Mouse (Mus musculus): ENCODE data around the gene Thrap3. TPM values are rescaled to one million over a fixed set of nuclear protein-coding genes. Genes with fewer than 3 reads are reported as not detected.
"Not testable (repeated sequence)": the region's sequence is repeated elsewhere in the genome, so short reads cannot be mapped to it uniquely, and the experiment has no call there.

Thrap3 gene
- total RNA-seq, 1 experiment from 2014 or later: 431 TPM

DNA sequence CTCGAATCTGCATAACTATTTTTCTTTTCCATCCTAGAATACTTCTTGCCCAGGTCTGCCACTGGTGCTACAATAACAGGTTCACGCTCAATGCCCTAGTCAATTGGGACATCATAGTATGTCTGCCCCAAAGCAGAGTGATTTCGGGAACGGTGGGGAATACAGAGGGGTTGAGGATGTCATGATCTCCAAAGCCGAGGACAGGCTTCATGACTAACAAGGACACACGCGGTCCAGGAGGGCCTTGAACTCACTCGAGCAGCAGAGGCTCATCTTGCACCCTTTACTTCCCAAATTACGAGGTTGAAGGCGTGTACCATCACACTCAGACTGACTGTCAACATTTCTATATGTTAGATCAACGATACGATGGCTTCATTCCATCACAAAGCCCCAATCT lies 24.1 kb upstream of the Thrap3 start:
- no peak; the same call in 1 of the 2 replicates for ATAC-seq (replicated peaks; ENCODE audit: insufficient number of reproducible peaks, low FRiP score, low TSS enrichment, poor library complexity, severe bottlenecking)

DNA sequence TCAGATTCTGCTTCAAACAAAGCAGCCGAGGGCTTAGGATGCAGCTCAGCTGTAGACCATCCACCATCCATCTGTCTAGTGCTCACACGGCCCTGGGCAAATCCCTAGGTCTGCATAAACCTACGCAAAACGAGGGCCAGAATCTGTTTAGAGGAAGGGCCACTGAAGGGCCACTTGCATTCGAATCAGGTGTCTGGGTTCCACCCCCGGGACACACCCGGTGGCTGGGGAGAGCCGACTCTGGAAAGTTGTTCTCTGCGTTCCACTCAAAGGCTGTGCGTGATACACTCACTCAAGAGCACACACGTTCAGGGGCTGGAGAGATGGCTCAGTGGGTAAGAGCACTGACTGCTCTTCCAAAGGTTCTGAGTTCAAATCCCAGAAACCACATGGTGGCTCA lies 20.1 kb upstream of the Thrap3 start:
- no peak for ATAC-seq (replicated peaks; ENCODE audit: insufficient number of reproducible peaks, low FRiP score, low TSS enrichment, poor library complexity, severe bottlenecking)

DNA sequence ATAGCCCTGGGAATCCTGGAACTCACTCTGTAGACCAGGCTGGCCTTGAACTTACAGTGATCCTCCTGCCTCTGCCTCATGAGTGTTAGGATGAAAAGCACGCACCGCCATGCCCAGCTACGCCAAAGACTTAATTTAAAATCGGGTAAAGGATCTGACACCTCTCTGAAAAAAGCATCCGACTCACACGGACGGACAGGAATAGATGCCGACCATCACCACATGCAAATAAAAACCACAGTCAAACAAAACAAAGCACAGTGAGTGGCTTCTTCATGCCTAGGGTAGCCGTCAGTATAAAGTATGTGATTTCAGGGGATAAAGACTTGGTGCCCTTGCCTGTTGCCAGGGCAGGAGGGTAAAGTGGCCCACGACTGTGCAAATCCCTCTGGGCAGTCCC lies 17.5 kb upstream of the Thrap3 start:
- ATAC-seq (replicated peaks; ENCODE audit: insufficient number of reproducible peaks, low FRiP score, low TSS enrichment, poor library complexity, severe bottlenecking): no peak

DNA sequence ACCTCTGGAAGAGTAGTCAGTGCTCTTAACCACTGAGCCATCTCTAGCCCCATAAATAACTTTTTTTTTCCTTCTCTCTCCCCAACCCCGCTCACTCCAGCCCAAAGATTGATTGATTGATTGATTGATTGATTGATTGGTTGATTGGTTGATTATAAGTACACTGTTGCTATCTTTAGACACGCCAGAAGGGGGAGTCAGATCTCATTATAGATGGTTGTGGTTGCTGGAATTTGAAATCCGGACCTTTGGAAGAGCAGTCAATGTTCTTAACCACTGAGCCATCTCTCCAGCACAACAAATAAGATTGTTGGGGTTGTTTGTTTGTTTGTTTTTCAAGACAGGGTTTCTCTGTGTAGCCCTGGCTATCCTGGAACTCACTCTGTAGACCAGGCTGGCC lies 17.0 kb upstream of the Thrap3 start:
- ATAC-seq (replicated peaks; ENCODE audit: insufficient number of reproducible peaks, low FRiP score, low TSS enrichment, poor library complexity, severe bottlenecking): not testable (repeated sequence)

DNA sequence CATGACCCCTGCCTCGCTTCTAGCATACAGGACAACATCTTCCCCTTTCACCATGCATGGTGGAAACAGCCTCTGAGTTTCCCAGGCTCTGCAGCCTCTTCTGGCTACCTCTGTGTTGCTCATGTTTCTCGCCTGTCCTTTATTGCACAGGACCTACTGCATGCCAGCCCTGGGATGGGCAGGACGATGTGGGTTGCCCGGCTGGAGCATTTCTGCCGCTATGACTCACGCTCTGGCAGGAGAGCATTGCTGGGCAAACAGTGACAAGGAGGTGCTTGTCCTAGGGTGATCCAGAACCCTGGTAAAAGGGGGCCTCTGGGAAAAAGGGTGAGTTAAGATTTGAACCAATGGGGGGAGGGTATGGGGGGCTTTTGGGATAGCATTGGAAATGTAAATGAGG lies 15.2 kb upstream of the Thrap3 start:
- ATAC-seq (replicated peaks; ENCODE audit: insufficient number of reproducible peaks, low FRiP score, low TSS enrichment, poor library complexity, severe bottlenecking): no peak

DNA sequence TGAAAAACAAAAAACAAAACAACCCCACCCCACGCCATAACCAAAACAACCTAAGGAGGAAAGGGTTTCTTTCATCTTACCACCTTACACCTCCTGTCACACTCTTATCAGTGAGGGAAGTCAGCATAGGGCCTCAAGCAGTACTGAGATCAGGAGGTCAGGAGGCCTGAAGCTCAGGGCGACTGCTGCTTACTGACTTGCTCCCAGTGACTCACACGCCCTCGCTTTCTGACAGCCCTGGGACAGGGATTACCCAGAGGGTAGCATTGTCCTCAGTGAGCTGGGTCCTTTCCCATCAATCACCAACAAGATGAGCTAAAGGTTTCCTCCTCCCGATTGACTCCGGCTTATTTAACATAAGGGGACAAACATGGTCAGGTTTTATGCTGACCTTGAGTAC lies 4.5 kb upstream of the Thrap3 start:
- ATAC-seq (replicated peaks; ENCODE audit: insufficient number of reproducible peaks, low FRiP score, low TSS enrichment, poor library complexity, severe bottlenecking): no peak

DNA sequence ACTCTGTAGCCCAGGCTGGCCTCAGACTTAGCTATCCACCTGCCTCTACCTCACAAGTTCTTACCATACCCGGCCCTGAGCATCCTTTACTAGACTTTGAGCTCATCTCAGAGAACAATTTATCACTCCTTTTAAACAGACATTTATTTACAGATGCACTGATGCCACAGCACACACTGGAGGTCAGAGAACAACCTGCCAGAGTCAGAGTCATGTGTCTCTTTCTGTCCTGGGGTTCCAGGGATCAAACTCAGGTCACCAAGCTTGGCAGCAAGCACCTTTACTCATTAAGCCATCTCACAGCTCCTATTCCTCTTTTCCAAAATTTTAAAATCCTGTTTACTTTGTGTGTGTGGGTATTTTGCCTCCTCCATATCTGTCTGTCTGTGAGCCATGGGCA lies 2.8 kb upstream of the Thrap3 start:
- no peak for ATAC-seq (replicated peaks; ENCODE audit: insufficient number of reproducible peaks, low FRiP score, low TSS enrichment, poor library complexity, severe bottlenecking)

DNA sequence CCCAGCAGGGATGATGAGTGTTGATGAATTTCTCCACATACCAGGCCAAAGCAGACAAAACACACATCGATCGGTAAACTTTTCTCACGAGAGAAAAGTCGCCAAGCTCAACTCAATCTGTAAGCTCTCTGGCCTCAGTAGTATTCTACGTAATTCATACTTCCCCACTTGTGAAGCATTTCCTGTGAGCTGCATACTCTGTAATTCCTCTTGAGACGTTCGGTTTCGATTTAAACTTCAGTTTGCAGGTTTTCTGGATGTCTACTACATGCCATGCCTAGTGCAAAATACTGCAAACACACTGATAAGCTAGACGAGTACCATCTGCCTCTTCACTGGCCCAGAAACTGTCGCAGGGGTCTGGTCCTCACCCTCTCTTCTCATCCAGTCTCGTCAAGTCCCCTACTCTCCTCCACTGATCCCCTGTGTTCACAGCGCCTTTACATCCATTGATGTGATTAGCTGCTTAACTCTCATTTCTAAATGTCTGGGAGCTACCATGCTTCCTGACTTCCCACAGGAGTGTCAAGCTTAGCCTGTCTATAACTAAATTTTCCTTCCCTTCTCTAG lies 2.2 kb upstream of the Thrap3 start:
- ATAC-seq (replicated peaks; ENCODE audit: insufficient number of reproducible peaks, low FRiP score, low TSS enrichment, poor library complexity, severe bottlenecking): no peak

DNA sequence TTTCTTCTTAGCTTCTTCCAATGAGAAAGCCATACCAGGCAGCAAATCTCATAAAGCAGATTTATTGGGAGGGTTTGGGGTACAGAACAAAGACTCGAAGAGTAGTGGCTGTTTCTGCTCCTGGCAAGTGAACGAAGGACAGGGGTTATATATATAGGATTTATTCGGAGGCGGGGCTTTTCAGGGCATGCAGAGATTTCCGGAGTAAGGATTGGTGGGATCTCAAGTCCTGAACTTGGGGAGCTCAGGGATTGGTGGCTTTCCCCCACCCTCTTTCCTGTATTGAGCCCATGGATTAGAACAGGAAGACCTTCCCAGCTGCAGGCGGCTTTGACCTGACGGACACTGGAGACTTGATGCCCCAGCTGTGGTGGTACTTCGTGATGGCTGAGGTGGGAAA lies 1.5 kb upstream of the Thrap3 start:
- no peak for ATAC-seq (replicated peaks; ENCODE audit: insufficient number of reproducible peaks, low FRiP score, low TSS enrichment, poor library complexity, severe bottlenecking)

DNA sequence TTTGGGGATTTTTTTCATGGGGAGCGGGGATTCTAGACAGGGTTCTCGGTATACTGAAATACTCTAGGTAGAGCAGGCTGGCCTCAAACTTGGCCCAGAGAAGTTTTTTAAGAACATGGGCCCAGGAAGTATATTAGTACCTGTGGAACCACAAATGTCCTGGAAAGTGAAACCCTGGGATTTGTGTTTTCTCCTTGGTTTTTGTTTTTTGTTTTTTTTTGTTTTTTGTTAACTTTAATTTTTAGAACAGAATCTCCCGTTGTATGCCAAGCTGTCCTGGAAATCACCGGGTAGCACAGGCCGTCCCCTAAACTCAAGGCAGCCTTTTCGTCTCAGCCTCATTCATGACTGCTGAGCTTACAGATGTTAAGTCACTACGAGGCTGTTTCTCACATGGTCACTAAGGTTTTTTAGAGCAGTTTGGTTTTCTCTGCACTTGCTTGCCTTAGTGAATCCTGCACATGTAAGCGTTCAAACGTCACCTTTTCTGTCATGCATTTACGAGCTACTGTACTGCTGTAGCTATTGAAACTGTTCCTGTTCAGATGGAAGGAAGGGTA lies 856 bp upstream of the Thrap3 start:
- ATAC-seq (replicated peaks; ENCODE audit: insufficient number of reproducible peaks, low FRiP score, low TSS enrichment, poor library complexity, severe bottlenecking): no peak

DNA sequence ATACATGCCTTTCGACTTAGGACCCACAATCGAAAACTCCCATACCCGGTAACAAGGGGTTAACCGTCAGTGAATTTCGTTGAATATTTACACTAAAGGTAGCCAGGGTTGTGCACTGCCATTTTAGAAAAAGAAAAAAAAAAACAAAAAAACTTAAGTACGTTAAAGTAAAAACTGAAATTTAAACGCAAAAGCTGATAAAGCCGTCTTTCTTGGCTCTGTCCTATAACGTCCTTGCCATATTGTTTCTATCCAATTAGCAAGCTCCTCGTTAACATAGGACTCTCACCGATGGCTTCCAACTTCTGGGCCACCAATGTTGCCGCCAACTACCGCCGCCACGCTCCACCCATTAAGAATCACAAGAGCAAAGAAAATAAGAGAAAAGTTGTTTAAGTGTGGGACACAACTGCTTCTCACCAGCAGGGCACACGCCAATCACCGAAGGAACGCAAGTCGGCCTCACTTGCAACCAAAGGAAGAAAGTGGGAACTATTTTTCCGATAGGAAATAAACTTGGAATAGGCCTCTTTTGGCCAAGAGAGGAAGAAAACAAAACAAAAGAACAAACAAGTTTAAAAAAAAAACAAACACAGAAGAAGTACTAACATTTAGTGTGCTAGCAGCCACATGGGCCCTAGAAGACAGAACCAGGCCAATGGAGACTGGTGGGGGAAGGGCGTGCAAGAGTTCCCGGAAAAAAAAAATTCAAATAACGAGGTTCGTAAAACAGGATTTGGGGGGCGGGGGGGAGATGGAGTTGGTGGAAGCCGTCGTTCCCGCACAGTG lies 852 bp downstream of the Thrap3 start:
- 0 out of 2 replicates have a peak, but pooled peaks have one; percentile 7 for ATAC-seq (replicated peaks; ENCODE audit: insufficient number of reproducible peaks, low FRiP score, low TSS enrichment, poor library complexity, severe bottlenecking)

DNA sequence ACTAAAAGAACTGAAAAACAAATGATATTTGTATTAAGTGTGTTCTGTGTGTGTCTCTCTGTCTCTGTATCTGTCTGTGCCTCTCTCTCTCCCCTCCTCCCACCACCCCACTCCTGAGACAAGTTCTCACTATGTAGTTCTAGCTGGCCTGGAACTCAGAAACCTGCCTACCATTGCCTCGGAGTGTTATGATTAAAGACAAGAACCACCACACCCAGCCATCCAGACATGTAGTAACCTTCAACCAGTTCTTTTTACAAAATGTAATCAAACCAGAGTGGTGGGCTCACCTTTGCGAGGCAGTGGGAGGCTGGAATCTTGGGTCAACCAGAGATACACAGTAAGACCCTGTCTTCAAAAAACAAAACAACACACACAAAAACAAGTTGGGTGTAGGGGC lies 1.9 kb downstream of the Thrap3 start:
- no peak for ATAC-seq (replicated peaks; ENCODE audit: insufficient number of reproducible peaks, low FRiP score, low TSS enrichment, poor library complexity, severe bottlenecking)

DNA sequence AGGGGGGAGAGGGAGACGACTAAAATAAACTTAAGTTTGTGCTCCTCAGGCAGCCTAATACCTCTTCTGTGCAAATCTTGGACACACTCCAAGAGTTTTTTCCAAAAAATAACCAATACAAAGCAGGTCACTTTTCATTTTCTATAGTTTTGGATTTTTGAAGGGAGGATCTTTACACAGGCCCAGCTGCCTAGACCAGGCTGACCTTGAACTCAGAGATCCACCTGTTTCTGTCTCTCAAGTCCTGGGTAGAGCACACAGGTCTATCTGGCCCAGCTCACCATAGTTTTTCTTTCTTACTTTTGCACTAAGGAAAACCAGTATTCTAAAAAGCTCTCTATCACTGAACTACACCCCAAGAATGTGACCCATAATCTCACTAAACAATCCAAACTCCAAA lies 2.5 kb downstream of the Thrap3 start:
- no peak for ATAC-seq (replicated peaks; ENCODE audit: insufficient number of reproducible peaks, low FRiP score, low TSS enrichment, poor library complexity, severe bottlenecking)

DNA sequence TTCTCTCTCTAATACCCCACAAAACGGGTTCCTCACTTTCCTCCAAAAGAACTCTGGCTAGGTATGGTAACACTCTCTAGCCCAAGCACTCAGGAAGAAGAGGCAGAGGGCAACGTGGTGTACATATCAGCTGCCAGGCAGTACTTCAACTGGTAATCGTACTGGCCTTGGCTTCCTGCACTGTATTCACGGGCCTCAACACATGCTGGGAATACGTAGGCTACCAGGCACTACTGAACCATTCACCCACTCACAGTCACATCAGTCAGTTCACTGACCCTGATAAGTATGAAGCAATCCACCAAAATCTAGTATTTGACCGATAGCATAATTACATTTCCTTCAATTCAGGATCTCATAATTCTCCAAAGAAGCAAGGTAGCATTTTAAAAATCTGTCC lies 3.0 kb downstream of the Thrap3 start:
- no peak for ATAC-seq (replicated peaks; ENCODE audit: insufficient number of reproducible peaks, low FRiP score, low TSS enrichment, poor library complexity, severe bottlenecking)

DNA sequence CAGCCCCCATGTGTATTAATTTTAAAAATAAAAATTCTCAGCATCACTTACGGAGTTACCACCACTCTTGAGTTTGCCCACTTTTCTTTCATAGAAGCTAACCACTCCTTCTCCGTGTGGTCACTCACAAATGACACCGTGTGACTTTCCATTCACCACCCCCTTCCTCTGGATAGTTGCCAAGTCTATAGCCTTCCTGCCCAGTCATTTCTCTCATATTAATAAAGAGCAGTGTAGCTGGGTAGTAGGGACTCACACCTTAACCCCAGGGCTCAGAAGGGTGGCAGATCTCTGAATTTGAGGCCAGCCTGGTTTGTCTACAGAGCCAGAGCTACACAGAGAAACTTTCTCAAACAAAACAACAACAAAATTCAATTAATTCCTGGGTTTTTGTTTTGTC lies 5.1 kb downstream of the Thrap3 start:
- 0 out of 2 replicates have a peak, but pooled peaks have one; percentile 15 for ATAC-seq (replicated peaks; ENCODE audit: insufficient number of reproducible peaks, low FRiP score, low TSS enrichment, poor library complexity, severe bottlenecking)

DNA sequence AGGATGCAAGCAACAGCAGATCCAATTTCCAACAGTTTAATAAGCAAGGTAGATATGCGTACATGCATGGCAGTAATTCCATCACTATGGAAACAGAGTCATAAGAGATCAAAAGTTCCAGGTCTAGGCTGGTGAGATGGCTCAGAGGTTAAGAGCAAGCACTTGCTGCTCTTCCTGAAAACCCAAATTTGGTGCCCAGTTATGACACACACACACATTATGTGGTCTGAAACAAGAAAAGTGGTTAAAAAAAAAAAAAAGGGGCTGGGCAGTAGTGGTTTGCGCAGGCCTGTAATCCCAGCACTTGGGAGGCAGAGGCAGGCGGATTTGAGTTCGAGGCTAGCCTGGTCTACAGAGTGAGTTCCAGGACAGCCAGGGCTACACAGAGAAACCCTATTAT lies 7.6 kb downstream of the Thrap3 start:
- ATAC-seq (replicated peaks; ENCODE audit: insufficient number of reproducible peaks, low FRiP score, low TSS enrichment, poor library complexity, severe bottlenecking): no peak

DNA sequence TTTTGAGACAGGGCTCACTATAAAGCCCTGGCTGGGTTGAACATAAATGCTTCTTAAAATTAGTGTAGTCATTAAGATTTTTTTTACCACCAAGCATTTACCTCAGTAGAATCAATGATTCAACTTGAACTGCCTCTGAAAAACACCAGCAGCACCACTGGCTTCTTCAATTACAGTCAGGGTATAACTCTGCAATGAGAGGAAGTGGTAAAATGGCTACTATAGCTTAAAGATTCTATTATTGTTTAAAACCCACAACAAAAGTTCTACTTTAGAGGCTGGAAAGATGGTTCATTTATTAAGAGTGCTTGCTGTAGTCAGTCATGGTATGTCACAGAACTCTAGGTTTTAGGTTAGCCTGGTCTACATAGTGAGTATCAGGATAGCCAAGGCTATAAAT lies 8.3 kb downstream of the Thrap3 start:
- ATAC-seq (replicated peaks; ENCODE audit: insufficient number of reproducible peaks, low FRiP score, low TSS enrichment, poor library complexity, severe bottlenecking): no peak

DNA sequence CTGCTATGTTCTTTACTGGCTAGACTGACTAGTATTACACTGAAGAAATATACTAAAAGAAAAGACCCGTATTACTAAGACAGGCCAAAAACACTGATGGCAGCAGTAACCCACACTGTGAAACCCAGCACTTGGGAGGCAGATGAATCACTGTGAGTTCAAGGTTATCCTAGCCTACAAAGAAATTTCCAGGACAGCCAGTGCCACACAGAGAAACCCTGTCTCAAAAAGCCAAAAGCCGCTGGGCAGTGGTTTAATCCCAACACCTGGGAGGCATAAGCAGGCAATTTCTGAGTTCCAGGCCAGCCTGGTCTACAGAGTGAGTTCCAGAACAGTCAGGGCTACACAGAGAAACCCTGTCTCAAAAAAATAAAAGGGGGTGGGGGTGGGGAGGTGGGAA lies 11.9 kb downstream of the Thrap3 start:
- ATAC-seq (replicated peaks; ENCODE audit: insufficient number of reproducible peaks, low FRiP score, low TSS enrichment, poor library complexity, severe bottlenecking): no peak

DNA sequence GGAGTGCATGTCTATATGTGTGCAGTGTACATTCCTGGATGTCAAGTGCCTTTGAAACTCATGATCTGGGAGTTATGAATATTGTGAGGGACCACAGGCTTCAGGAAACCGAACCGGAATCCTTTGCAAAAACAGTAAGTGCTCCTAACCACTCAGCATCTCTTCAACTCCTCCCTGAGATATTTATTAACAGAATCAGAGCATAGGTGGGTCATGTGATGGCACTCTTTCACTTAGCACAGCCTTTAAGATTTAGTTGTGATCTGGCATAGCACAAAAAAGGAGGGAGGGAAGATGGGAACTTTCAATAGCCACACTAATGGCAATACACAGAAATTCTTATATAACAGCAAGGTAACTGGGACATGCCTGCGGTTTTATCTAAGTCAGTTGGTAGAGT lies 15.5 kb downstream of the Thrap3 start:
- no peak for ATAC-seq (replicated peaks; ENCODE audit: insufficient number of reproducible peaks, low FRiP score, low TSS enrichment, poor library complexity, severe bottlenecking)

DNA sequence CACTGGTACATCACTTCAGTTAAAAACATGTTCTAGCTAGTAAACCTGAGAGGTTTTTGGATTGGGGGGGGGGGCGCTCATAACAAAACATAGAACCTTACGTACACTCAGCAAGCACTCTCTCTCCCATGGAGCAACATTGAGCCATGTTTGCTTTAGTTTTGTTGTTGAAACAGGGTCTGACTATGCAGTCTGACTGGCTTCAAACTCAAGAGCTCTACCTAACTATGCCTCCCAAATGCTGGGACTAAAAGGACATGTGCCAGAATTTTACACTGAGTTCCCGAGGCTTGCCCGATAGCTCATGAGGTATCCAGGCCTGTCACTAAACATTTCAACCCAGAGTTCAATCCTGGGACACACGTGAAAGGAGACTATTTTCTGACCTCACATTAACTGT lies 19.5 kb downstream of the Thrap3 start:
- ATAC-seq (replicated peaks; ENCODE audit: insufficient number of reproducible peaks, low FRiP score, low TSS enrichment, poor library complexity, severe bottlenecking): no peak

Measured in monocyte, adult 5-6 weeks (primary cell).